Mouse (Mus musculus) cerebellum, adult 2 months (tissue): ENCODE results near the gene Dlec1.

Source experiments
- CTCF ChIP-seq: fragments of 200-500 bp; IDR thresholded peaks from 2 replicates; pipeline ENCODE4 v1.5.1; 2011; ENCODE audit warnings: low read depth, mild to moderate bottlenecking, control low read depth, low read length, moderate library complexity, borderline replicate concordance; ENCODE audit not compliant: insufficient read depth
- POLR2A ChIP-seq: fragments of 200-500 bp; IDR thresholded peaks from 2 replicates; pipeline ENCODE4 v1.6.1; 2011; ENCODE audit warnings: low read length, control low read depth, borderline replicate concordance; ENCODE audit not compliant: insufficient read depth

- TF ChIP-seq CTCF (no peak), POLR2A (no peak)
Measured at GRCm38 (mm10) chr9:119083966-119084365, 18.3 kb upstream of the Dlec1 start.
